Mouse (Mus musculus) G1E-ER4 (cell line): ENCODE measurements around the gene Wnt1. TPM values are rescaled to one million over a fixed set of nuclear protein-coding genes. Genes with fewer than 3 reads are reported as not detected.

Source experiments
- GATA1 ChIP-seq: IDR thresholded peaks from one replicate; pipeline ENCODE4 v1.8.0; 2012; ENCODE audit warnings: low read length, inconsistent platforms
- polyA plus RNA-seq: library from polyadenylated mRNA; stranded (reverse); fragments of >175 nt; gene quantifications from 2 replicates; pipeline ENCODE4 v1.2.3, GENCODE M21; 2012

Wnt1 gene
- polyA plus RNA-seq, 1 experiment = not detected

DNA sequence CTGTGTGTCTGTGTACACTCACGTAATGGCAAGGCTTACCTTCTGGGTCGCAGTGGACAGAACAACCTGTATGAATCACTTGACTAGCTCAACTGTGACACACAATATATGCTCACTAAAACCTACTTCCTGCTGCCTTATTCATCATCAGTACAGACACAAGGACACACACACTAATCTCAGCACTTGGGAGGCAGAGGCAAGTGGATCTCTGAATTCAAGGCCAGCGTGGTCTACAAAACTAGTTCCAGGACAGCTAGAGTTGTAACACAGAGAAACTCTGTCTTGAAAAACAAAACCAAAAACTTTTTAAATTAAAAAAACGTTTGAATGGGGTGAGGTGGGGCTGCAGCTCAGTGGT, 48.1 kb downstream of the Wnt1 start:
- no peak for TF ChIP-seq GATA1

DNA sequence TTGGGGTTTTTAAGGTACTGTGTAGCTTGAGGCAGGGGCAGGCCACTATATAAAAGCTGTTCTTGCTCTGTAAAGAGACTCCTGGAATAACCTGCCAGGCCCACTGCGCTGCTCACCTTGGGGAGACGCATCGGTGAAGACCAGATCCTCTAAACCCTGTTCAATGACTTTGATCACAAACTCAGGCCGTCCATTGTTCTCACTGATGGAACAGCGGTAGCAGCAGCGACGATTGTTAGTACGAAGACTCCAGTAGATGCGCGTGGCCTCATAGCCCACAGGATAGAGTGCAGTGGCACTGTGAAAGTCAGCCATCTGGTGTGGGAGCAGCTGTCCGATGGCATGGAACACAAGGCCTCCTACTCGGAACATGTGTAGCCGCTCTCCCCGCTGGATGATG, 49.5 kb downstream of the Wnt1 start:
- TF ChIP-seq GATA1 = no peak

GRCm38 (mm10) chr15:98839671-98840585, 50.3 kb downstream of the Wnt1 start:
- no peak for TF ChIP-seq GATA1

Other genes starting within 250 kb of the Wnt1 start
- 2.6 and 3.5 TPM in 2 replicates for gene Ccnt1, start 218.9 kb upstream of the Wnt1 start, polyA plus RNA-seq
- not detected in 2 replicates for gene 4930415O20Rik, start 218.9 kb upstream of the Wnt1 start, polyA plus RNA-seq
- 16.9 and 17.3 TPM in 2 replicates for gene Adcy6, start 179.8 kb upstream of the Wnt1 start, polyA plus RNA-seq
- 0.39 and 0.45 TPM in 2 replicates for gene Cacnb3, start 159.0 kb upstream of the Wnt1 start, polyA plus RNA-seq
- gene Ddx23, start 127.0 kb upstream of the Wnt1 start, polyA plus RNA-seq = 120 and 126 TPM in 2 replicates
- 0.08 and 0.09 TPM in 2 replicates for gene Rnd1, start 112.4 kb upstream of the Wnt1 start, polyA plus RNA-seq
- not detected in 2 replicates for gene Ccdc65, start 81.7 kb upstream of the Wnt1 start, polyA plus RNA-seq
- 9.6 and 10.2 TPM in 2 replicates for gene Fkbp11, start 61.7 kb upstream of the Wnt1 start, polyA plus RNA-seq
- gene Arf3, start 26.6 kb upstream of the Wnt1 start, polyA plus RNA-seq = 37.5 and 43.4 TPM in 2 replicates
- gene Wnt10b, start 11.7 kb upstream of the Wnt1 start, polyA plus RNA-seq = not detected in 2 replicates
- 0.14 and 0.15 TPM in 2 replicates for gene Ddn, start 19.6 kb downstream of the Wnt1 start, polyA plus RNA-seq
- 131 and 155 TPM in 2 replicates for gene Prkag1, start 41.7 kb downstream of the Wnt1 start, polyA plus RNA-seq
- 38.0 and 38.1 TPM in 2 replicates for gene Kmt2d, start 81.3 kb downstream of the Wnt1 start, polyA plus RNA-seq
- 2.4 and 2.7 TPM in 2 replicates for gene Rhebl1, start 104.7 kb downstream of the Wnt1 start, polyA plus RNA-seq
- not detected in 2 replicates for gene Dhh, start 108.7 kb downstream of the Wnt1 start, polyA plus RNA-seq
- gene Lmbr1l, start 128.4 kb downstream of the Wnt1 start, polyA plus RNA-seq = 7.5 and 9.2 TPM in 2 replicates
- 181 and 410 TPM in 2 replicates for gene Tuba1b, start 144.7 kb downstream of the Wnt1 start, polyA plus RNA-seq
- not detected in 2 replicates for gene Gm49450, start 163.7 kb downstream of the Wnt1 start, polyA plus RNA-seq
- gene Tuba1a, start 163.8 kb downstream of the Wnt1 start, polyA plus RNA-seq = 2.5 and 19.3 TPM in 2 replicates
- gene Tuba1c, start 240.0 kb downstream of the Wnt1 start, polyA plus RNA-seq = 33.1 and 52.2 TPM in 2 replicates